ENCODE assay signal across 9 mouse cellular contexts in the genomic region with DNA sequence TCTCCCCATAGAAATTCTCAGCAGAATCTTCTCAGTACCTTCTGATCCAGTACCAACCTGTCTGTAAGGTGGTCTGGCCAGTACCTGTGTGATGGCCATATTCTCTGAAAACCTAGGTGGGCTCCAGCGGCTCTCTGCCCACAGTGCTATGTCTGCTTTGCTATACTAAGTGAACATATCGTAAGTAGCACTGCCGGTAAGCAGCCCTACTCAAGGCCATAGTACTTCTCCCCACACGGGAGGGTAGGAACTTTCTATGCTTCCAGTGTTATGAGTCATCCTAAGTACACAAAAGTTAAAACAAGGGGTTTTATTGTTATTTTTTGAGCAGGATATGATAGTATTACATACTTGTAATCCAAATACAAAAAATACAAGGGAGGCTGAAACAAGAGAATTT. TPM values are rescaled to one million over a fixed set of nuclear protein-coding genes. Genes with fewer than 3 reads are reported as not detected.
A peak's percentile ranks its signal among the peaks of the same experiment; 100 is the strongest.
DNase-seq lines count a peak whose midpoint lies in the region; ATAC-seq and TF ChIP-seq lines count a peak whose summit lies in the region.
"Had no signal": no experiment of that assay in that cellular context is flagged by ENCODE, and none has a peak within 500 bp of the region (broad histone marks: within the 10 kb centered on the region; RNA-seq: fewer than 3 reads in every experiment).

No protein-coding gene starts in this region.

- no peak for TF ChIP-seq CTCF in kidney, adult 2 months (conservative IDR thresholded peaks at IDR 0.05; ENCODE audit: insufficient read depth, insufficient read length, low read depth, low read length)

- TF ChIP-seq POLR2A in kidney, adult 2 months (IDR thresholded peaks at IDR 0.05; ENCODE audit: low read depth, low read length): no peak

- H3K4me2 ChIP-seq in limb, embryonic 15.5 days: no peak overlapping the region

- no peaks in the 10 kb centered on the region; the same call in 1 of the 2 replicates for H3K36me3 ChIP-seq in kidney, adult 2 months (ENCODE audit: control insufficient read depth, insufficient read depth, low read length)
- H3K36me3 ChIP-seq in limb, embryonic 15.5 days: 0 out of 2 replicates have a peak, but pooled peaks cover 2% of the 10 kb centered on the region

- 43% methylated on average over 4 of the region's 4 CpGs for WGBS in kidney, adult 2 months
- WGBS in limb, embryonic 15.5 days: 59% methylated on average over 4 of the region's 4 CpGs

- no peak for ATAC-seq in limb, embryonic 15.5 days (ENCODE audit: insufficient number of reproducible peaks, low FRiP score, low TSS enrichment, low read depth)

- no peaks in the 10 kb centered on the region for H3K27me3 ChIP-seq in kidney, adult 2 months (replicated peaks; ENCODE audit: control insufficient read depth, insufficient read depth, low read length)
- no peaks in the 10 kb centered on the region for H3K27me3 ChIP-seq in limb, embryonic 15.5 days

- H3K4me1 ChIP-seq in kidney, adult 2 months (ENCODE audit: control insufficient read depth, insufficient read depth, low read length): peaks cover 57% of the 10 kb centered on the region
- peaks cover 60% of the 10 kb centered on the region for H3K4me1 ChIP-seq in limb, embryonic 15.5 days

- H3K9ac ChIP-seq in limb, embryonic 15.5 days: no peak overlapping the region

- H3K4me3 ChIP-seq in kidney, adult 2 months (ENCODE audit: insufficient read depth, low read depth, low read length): no peak overlapping the region
- H3K4me3 ChIP-seq in limb, embryonic 15.5 days: no peak overlapping the region

- DNase-seq in kidney, adult 2 months: no peak
- no peak for DNase-seq in kidney, postnatal 4 days
- DNase-seq in 3T3-L1 (ENCODE audit: low read depth, low spot score): peak; percentile 85
- peak; percentile 66 for DNase-seq in Muller cell, postnatal 12 days (ENCODE audit: inconsistent ontology term)
- DNase-seq in cerebellum, postnatal 36 days: no peak
- DNase-seq in thymus, postnatal 25 days: no peak
- DNase-seq: cerebellum, adult 8-10 months; gastrocnemius, postnatal 36 days had no signal

- peak overlapping the region; percentile 100 for H3K27ac ChIP-seq in kidney, adult 2 months (ENCODE audit: insufficient read depth, low read depth, low read length)
- H3K27ac ChIP-seq in limb, embryonic 15.5 days: peak overlapping the region; percentile 87

- H3K9me3 ChIP-seq in limb, embryonic 15.5 days: no peaks in the 10 kb centered on the region

RNA-seq across cellular contexts. Expression of gene Ctnnd1, which starts 16.6 kb away (rescaled TPM):
- 53.2 and 58.7 TPM in 2 replicates for polyA plus RNA-seq in kidney, adult 2 months (2012; rRNA removed)
- polyA plus RNA-seq in limb, embryonic 15.5 days (2015; fragmentation: Nextera tagmentation; extraction: Ambion mirVana): 51.3 and 52.7 TPM in 2 replicates

RNA-seq across cellular contexts. Expression of gene Btbd18, which starts 24.9 kb away (rescaled TPM):
- polyA plus RNA-seq in kidney, adult 2 months (2012; rRNA removed): 0.02 TPM in 1 of 2 replicates, not detected in the other
- 0.08 and 0.11 TPM in 2 replicates for polyA plus RNA-seq in limb, embryonic 15.5 days (2015; fragmentation: Nextera tagmentation; extraction: Ambion mirVana)

RNA-seq across cellular contexts. Expression of gene Selenoh, which starts 36.6 kb away (rescaled TPM):
- polyA plus RNA-seq in kidney, adult 2 months (2012; rRNA removed): 29.6 and 32.2 TPM in 2 replicates
- polyA plus RNA-seq in limb, embryonic 15.5 days (2015; fragmentation: Nextera tagmentation; extraction: Ambion mirVana): 211 and 227 TPM in 2 replicates

RNA-seq across cellular contexts. Expression of gene Gm28635, which starts 43.8 kb away (rescaled TPM):
- not detected in 2 replicates for polyA plus RNA-seq in kidney, adult 2 months (2012; rRNA removed)
- polyA plus RNA-seq in limb, embryonic 15.5 days (2015; fragmentation: Nextera tagmentation; extraction: Ambion mirVana): not detected in 2 replicates

RNA-seq across cellular contexts. Expression of gene Med19, which starts 44.2 kb away (rescaled TPM):
- 7.8 and 9.3 TPM in 2 replicates for polyA plus RNA-seq in kidney, adult 2 months (2012; rRNA removed)
- 27.6 and 30.3 TPM in 2 replicates for polyA plus RNA-seq in limb, embryonic 15.5 days (2015; fragmentation: Nextera tagmentation; extraction: Ambion mirVana)

Comparison
In these comparisons a context has a peak if more than half of its experiments do, and no peak if none do; other contexts are left out.
1. DNase-seq: peak in 3T3-L1 (single experiment) and Muller cell, postnatal 12 days (single experiment); none in kidney, adult 2 months (single experiment), kidney, postnatal 4 days (0 of 2), cerebellum, postnatal 36 days (0 of 2) and thymus, postnatal 25 days (single experiment).